Mouse (Mus musculus) MEL (cell line): ENCODE results near the gene Soat1. TPM values are rescaled to one million over a fixed set of nuclear protein-coding genes. Genes with fewer than 3 reads are reported as not detected.

Source experiments
- DNase-seq: peaks from one replicate; pipeline ENCODE4 v3.0.0; 2011; ENCODE audit warnings: low read depth, low spot score
- H3K27ac ChIP-seq: 2 replicates; pipeline ENCODE4 v1.5.1; 2012; ENCODE audit warnings: low read depth, mild to moderate bottlenecking, control low read depth, low read length, moderate library complexity; ENCODE audit not compliant: control insufficient read depth
- H3K27me3 ChIP-seq, 2 experiments: fragments of 150-350 bp in 1 of 2; sonication (generic) in 1 of 2; 2 replicates each; pipeline ENCODE4 v1.6.1; 2012; ENCODE audit warnings: low read length in 2 of 2, mild to moderate bottlenecking in 2 of 2, improper control_type of control experiment in 1 of 2, moderate library complexity in 1 of 2; ENCODE audit not compliant: insufficient read depth in 2 of 2, control insufficient read depth in 1 of 2
- H3K36me3 ChIP-seq, 2 experiments: 2 replicates each; pipeline ENCODE4 v1.6.1; 2012 to 2014; ENCODE audit warnings: low read length in 2 of 2, improper control_type of control experiment in 1 of 2, inconsistent platforms in 1 of 2, mild to moderate bottlenecking in 1 of 2; ENCODE audit not compliant: insufficient read depth in 2 of 2, control insufficient read depth in 1 of 2
- H3K4me1 ChIP-seq, 2 experiments: fragments of 150-350 bp in 1 of 2; sonication (generic) in 1 of 2; 2 replicates each; pipeline ENCODE4 v1.6.1; 2012; ENCODE audit warnings: low read length in 2 of 2, improper control_type of control experiment in 1 of 2, mild to moderate bottlenecking in 1 of 2; ENCODE audit not compliant: insufficient read depth in 2 of 2, control insufficient read depth in 1 of 2
- H3K4me3 ChIP-seq, 2 experiments: fragments of 150-350 bp in 1 of 2; sonication (generic) in 1 of 2; 2 replicates each; pipeline ENCODE4 v1.5.1; 2012; ENCODE audit warnings: low read depth in 2 of 2, low read length in 2 of 2, mild to moderate bottlenecking in 2 of 2, moderate library complexity in 2 of 2, control low read depth in 1 of 2, improper control_type of control experiment in 1 of 2; ENCODE audit not compliant: control insufficient read depth in 1 of 2, insufficient read depth in 1 of 2
- H3K79me2 ChIP-seq: 2 replicates; pipeline ENCODE4 v1.6.1; 2012; ENCODE audit warnings: mild to moderate bottlenecking, low read length, moderate library complexity; ENCODE audit not compliant: control insufficient read depth, poor library complexity, insufficient read depth
- H3K9ac ChIP-seq: 2 replicates; pipeline ENCODE4 v1.6.1; 2012; ENCODE audit warnings: low read depth, mild to moderate bottlenecking, control low read depth, low read length, moderate library complexity; ENCODE audit not compliant: control insufficient read depth, poor library complexity, severe bottlenecking
- H3K9me3 ChIP-seq: fragments of 150-350 bp; sonication (generic); replicated peaks from 2 replicates; pipeline ENCODE4 v1.6.1; 2012; ENCODE audit warnings: mild to moderate bottlenecking, low read length, improper control_type of control experiment, moderate library complexity; ENCODE audit not compliant: insufficient read depth
- BHLHE40 ChIP-seq: IDR thresholded peaks from 2 replicates; pipeline ENCODE4 v1.6.1; 2012; ENCODE audit warnings: low read depth, mild to moderate bottlenecking, inconsistent platforms, low read length, improper control_type of control experiment, borderline replicate concordance
- CHD2 ChIP-seq: IDR thresholded peaks from 2 replicates; pipeline ENCODE4 v1.6.1; 2011; ENCODE audit warnings: low read length, improper control_type of control experiment
- ELF1 ChIP-seq: IDR thresholded peaks from 2 replicates; pipeline ENCODE4 v1.6.1; 2014; ENCODE audit warnings: low read depth, mild to moderate bottlenecking, inconsistent platforms, low read length, improper control_type of control experiment, moderate library complexity
- JUND ChIP-seq: IDR thresholded peaks from 2 replicates; pipeline ENCODE4 v1.6.1; 2011; ENCODE audit warnings: low read depth, mild to moderate bottlenecking, improper control_type of control experiment, low read length
- KAT2A ChIP-seq: conservative IDR thresholded peaks from 2 replicates; pipeline ENCODE4 v1.6.1; 2012; ENCODE audit warnings: low read depth, low read length, improper control_type of control experiment, inconsistent platforms
- MAX ChIP-seq: IDR thresholded peaks from 2 replicates; pipeline ENCODE4 v1.6.1; 2011; ENCODE audit warnings: low read length, improper control_type of control experiment
- MXI1 ChIP-seq: IDR thresholded peaks from 2 replicates; pipeline ENCODE4 v1.6.1; 2011; ENCODE audit warnings: mild to moderate bottlenecking, low read depth, low read length, improper control_type of control experiment
- POLR2AphosphoS2 ChIP-seq: IDR thresholded peaks from 2 replicates; pipeline ENCODE4 v1.6.1; 2011; ENCODE audit warnings: low read length, improper control_type of control experiment
- POLR2AphosphoS5 ChIP-seq: IDR thresholded peaks from 2 replicates; pipeline ENCODE4 v1.6.1; 2012; ENCODE audit warnings: low read depth, borderline replicate concordance, mild to moderate bottlenecking, inconsistent platforms, low read length, moderate library complexity, mixed read lengths
- RAD21 ChIP-seq: IDR thresholded peaks from 2 replicates; pipeline ENCODE4 v1.6.1; 2011; ENCODE audit warnings: mild to moderate bottlenecking, low read depth, low read length, improper control_type of control experiment
- TCF12 ChIP-seq: IDR thresholded peaks from 2 replicates; pipeline ENCODE4 v1.6.1; 2014; ENCODE audit warnings: low read depth, mild to moderate bottlenecking, inconsistent platforms, low read length, improper control_type of control experiment, moderate library complexity
- UBTF ChIP-seq: IDR thresholded peaks from 2 replicates; pipeline ENCODE4 v1.6.1; 2012; ENCODE audit warnings: low read depth, mild to moderate bottlenecking, inconsistent platforms, low read length, improper control_type of control experiment, moderate library complexity, borderline replicate concordance; ENCODE audit not compliant: insufficient read depth
- USF1 ChIP-seq: IDR thresholded peaks from 2 replicates; pipeline ENCODE4 v1.6.1; 2014; ENCODE audit warnings: low read depth, mild to moderate bottlenecking, inconsistent platforms, low read length, improper control_type of control experiment, moderate library complexity
- USF2 ChIP-seq, 2 experiments: IDR thresholded peaks; 2 replicates each; pipeline ENCODE4 v1.6.1; 2011 to 2012; ENCODE audit warnings: improper control_type of control experiment in 2 of 2, low read length in 2 of 2, borderline replicate concordance in 1 of 2, inconsistent platforms in 1 of 2, low read depth in 1 of 2, mild to moderate bottlenecking in 1 of 2; ENCODE audit not compliant: insufficient read depth in 1 of 2
- ZKSCAN1 ChIP-seq: IDR thresholded peaks from 2 replicates; pipeline ENCODE4 v1.6.1; 2012; ENCODE audit warnings: low read depth, mild to moderate bottlenecking, inconsistent platforms, low read length, improper control_type of control experiment, moderate library complexity
- ZNF384 ChIP-seq: IDR thresholded peaks from 2 replicates; pipeline ENCODE4 v1.6.1; 2012; ENCODE audit warnings: low read depth, mild to moderate bottlenecking, inconsistent platforms, low read length, improper control_type of control experiment
- polyA plus RNA-seq, 2 experiments: library from polyadenylated mRNA; stranded (reverse) in 1 of 2; unstranded in 1 of 2; fragments of >175 nt in 1 of 2; fragments of >200 nt in 1 of 2; gene quantifications; 2 replicates each; pipeline versions ENCODE4 v1.2.1 to v1.2.4; 2012; ENCODE audit warnings: low replicate concordance in 2 of 2, low read depth in 1 of 2; ENCODE audit not compliant: insufficient read length in 2 of 2, insufficient read depth in 1 of 2, missing spikeins in 1 of 2
- total RNA-seq: library from RNA; depleted of rRNA; stranded (reverse); fragments of 300-350 nt; gene quantifications from 2 replicates; pipeline ENCODE4 v1.2.3, GENCODE M21; 2012

The Soat1 gene
- total and polyA plus RNA-seq, 3 experiments = 2.7 to 10.5 TPM; not detected in 1

GRCm38 (mm10) chr1:156521796-156522517 lies 47.8 kb upstream of the Soat1 start:
- Histone ChIP-seq H3K27ac (no peak overlapping the region), H3K4me3 (peak overlapping the region; percentile 18 to 30), H3K79me2 (no peaks in the 10 kb centered on the region), H3K9ac (peak overlapping the region; percentile 7; the same call in 1 of the 2 replicates), H3K27me3 (no peaks in the 10 kb centered on the region), H3K9me3 (no peaks in the 10 kb centered on the region), H3K4me1 (peaks cover 0 to 5% of the 10 kb centered on the region in 2 experiments; a peak in 1 of 4 replicates), H3K36me3 (peaks cover 0 to 4% of the 10 kb centered on the region in 2 experiments; a peak in 1 of 4 replicates)
- DNase-seq = peak; percentile 65
- TF ChIP-seq POLR2AphosphoS2 = no peak
- TF ChIP-seq USF2 (IDR thresholded peaks at IDR 0.05; ENCODE audit: borderline replicate concordance in 1 of 2, insufficient read depth in 1 of 2, low read depth in 1 of 2, low read length in 2 of 2) = 0 out of 4 replicates have a peak, but pooled peaks of 1 of the 2 experiments have one; percentile 24
- 0 out of 2 replicates have a peak, but pooled peaks have one; percentile 27 for TF ChIP-seq MAX
- peak; percentile 76 for TF ChIP-seq USF1
- TF ChIP-seq BHLHE40 = peak; percentile 75; the same call in 1 of the 2 replicates
- TF ChIP-seq RAD21 = no peak
- no peak for TF ChIP-seq UBTF

GRCm38 (mm10) chr1:156520136-156520780 lies 46.1 kb upstream of the Soat1 start:
- H3K9ac ChIP-seq = no peak overlapping the region
- H3K36me3 ChIP-seq = peaks cover 0 to 4% of the 10 kb centered on the region in 2 experiments; a peak in 1 of 4 replicates
- H3K4me1 ChIP-seq = peaks cover 0 to 5% of the 10 kb centered on the region in 2 experiments; a peak in 1 of 4 replicates
- no peaks in the 10 kb centered on the region for H3K9me3 ChIP-seq
- no peaks in the 10 kb centered on the region for H3K27me3 ChIP-seq
- H3K4me3 ChIP-seq = no peak overlapping the region
- H3K79me2 ChIP-seq = no peaks in the 10 kb centered on the region
- no peak overlapping the region for H3K27ac ChIP-seq
- no peak for TF ChIP-seq ZNF384
- TF ChIP-seq USF2 (IDR thresholded peaks at IDR 0.05; ENCODE audit: borderline replicate concordance in 1 of 2, insufficient read depth in 1 of 2, low read depth in 1 of 2, low read length in 2 of 2) = no peak
- no peak for TF ChIP-seq MXI1
- TF ChIP-seq ZKSCAN1 = no peak
- no peak for TF ChIP-seq TCF12
- no peak for TF ChIP-seq RAD21
- TF ChIP-seq ELF1 = no peak
- TF ChIP-seq KAT2A = no peak
- TF ChIP-seq JUND = no peak
- no peak for TF ChIP-seq CHD2
- TF ChIP-seq POLR2AphosphoS5 = no peak
- no peak for DNase-seq
